Mouse (Mus musculus) limb, embryonic 14.5 days (tissue): Measurements from ENCODE around the gene Nadk2. TPM values are rescaled to one million over a fixed set of nuclear protein-coding genes. Genes with fewer than 3 reads are reported as not detected.

Experiments used
- ATAC-seq: fragments of 200-750 bp; cut with Nextera tagmentation; 2 replicates; pipeline ENCODE4 v1.8.0; 2017; ENCODE audit warnings: low read depth, moderate number of reproducible peaks, moderate TSS enrichment; ENCODE audit not compliant: low FRiP score
- DNase-seq: peaks from one replicate; pipeline ENCODE4 v3.0.0-alpha.2; 2015; ENCODE audit warnings: low spot score
- H3K27ac ChIP-seq: fragments of 300-500 bp; sonication (generic); replicated peaks from 2 replicates; pipeline ENCODE4 v1.5.1; 2014; ENCODE audit warnings: low read depth, mild to moderate bottlenecking, low read length, moderate library complexity, mixed read lengths
- H3K27me3 ChIP-seq: fragments of 300-500 bp; sonication (generic); 2 replicates; pipeline ENCODE4 v1.6.1; 2014; ENCODE audit warnings: low read length, mixed read lengths; ENCODE audit not compliant: control insufficient read depth, insufficient read depth
- H3K36me3 ChIP-seq: fragments of 300-500 bp; sonication (generic); 2 replicates; pipeline ENCODE4 v1.6.1; 2014; ENCODE audit warnings: mild to moderate bottlenecking, low read length, moderate library complexity, mixed read lengths; ENCODE audit not compliant: control insufficient read depth, insufficient read depth
- H3K4me1 ChIP-seq: fragments of 300-500 bp; sonication (generic); 2 replicates; pipeline ENCODE4 v1.6.1; 2014; ENCODE audit warnings: antibody characterized with exemption, low read length, mixed read lengths; ENCODE audit not compliant: control insufficient read depth, insufficient read depth
- H3K4me2 ChIP-seq: fragments of 300-500 bp; sonication (generic); replicated peaks from 2 replicates; pipeline ENCODE4 v1.6.1; 2014; ENCODE audit warnings: low read depth, mild to moderate bottlenecking, low read length, moderate library complexity; ENCODE audit not compliant: severe bottlenecking
- H3K4me3 ChIP-seq: fragments of 300-500 bp; sonication (generic); replicated peaks from 2 replicates; pipeline ENCODE4 v1.5.1; 2014; ENCODE audit warnings: low read length
- H3K9ac ChIP-seq: fragments of 300-500 bp; sonication (generic); 2 replicates; pipeline ENCODE4 v1.6.1; 2014; ENCODE audit warnings: mild to moderate bottlenecking, low read depth, low read length, moderate library complexity; ENCODE audit not compliant: severe bottlenecking
- H3K9me3 ChIP-seq: fragments of 300-500 bp; sonication (generic); 2 replicates; pipeline ENCODE4 v1.6.1; 2016; ENCODE audit warnings: low read length; ENCODE audit not compliant: control insufficient read depth
- POLR2A ChIP-seq: fragments of 200-500 bp; IDR thresholded peaks from 2 replicates; pipeline ENCODE4 v1.8.0; 2012; ENCODE audit warnings: inconsistent platforms, mild to moderate bottlenecking, moderate library complexity, borderline replicate concordance; ENCODE audit not compliant: insufficient read depth, insufficient read length; ENCODE audit errors: extremely low read depth
- WGBS: fragments of 180-500 bp; shearing (Covaris S2); extraction: QIAGEN DNeasy Blood & Tissue Kit; methylation state at CpG from one replicate; pipeline ENCODE4 v1.1.7; 2014; 5-methylcytosine and 5-hydroxymethylcytosine counted together
- polyA plus RNA-seq, 2 experiments: library from polyadenylated mRNA; depleted of rRNA in 1 of 2; stranded (reverse) in 1 of 2; unstranded in 1 of 2; fragments of >200 nt; fragmentation: Nextera tagmentation in 1 of 2; extraction: Ambion mirVana in 1 of 2; gene quantifications; 2 replicates each; pipeline versions ENCODE4 v1.2.1 to v1.2.3; 2012 to 2014

The Nadk2 gene
- polyA plus RNA-seq (2012; rRNA removed) (29.2 and 31.6 TPM in 2 replicates), polyA plus RNA-seq (2014; fragmentation: Nextera tagmentation; extraction: Ambion mirVana) (26.7 and 28.2 TPM in 2 replicates)

DNA sequence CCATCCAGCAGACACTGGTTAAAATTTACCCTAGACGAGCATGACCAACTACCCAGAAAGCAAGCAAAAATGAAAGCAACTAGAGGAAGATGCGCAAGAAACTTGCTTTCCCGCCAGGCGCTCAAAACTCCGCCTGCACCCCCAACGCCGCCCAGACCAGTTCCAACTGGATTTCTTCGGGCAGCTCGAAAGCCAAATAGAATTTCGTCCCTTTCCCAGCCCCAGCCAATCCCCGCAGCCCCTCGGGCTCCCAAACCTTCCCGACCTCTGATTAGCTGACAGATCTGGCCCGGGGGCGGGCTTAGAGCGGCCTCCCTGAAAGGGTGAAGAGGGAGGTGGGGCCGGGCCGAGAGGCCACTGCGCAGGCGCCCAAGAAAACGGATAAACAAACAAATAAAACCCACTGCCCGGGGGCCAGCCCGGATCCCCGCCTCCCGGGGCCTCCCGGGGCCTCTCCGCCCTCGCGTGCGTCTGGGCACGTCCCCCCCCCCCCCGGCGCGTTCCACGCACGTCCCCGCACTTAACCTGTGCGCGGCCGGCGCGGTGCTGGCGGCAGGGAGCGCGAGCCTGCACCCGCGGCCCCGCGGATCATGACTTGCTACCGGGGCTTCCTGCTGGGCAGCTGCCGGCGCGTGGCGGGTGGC lies at the start of gene Nadk2:
TSS of gene Nadk2 (plus strand) at position 349 of the 644 bp plus-strand sequence.
- WGBS, result under 1% methylated on average over 24 of the region's 54 CpGs
- ATAC-seq (peak; percentile 99), DNase-seq (peak; percentile 99)
- H3K27me3 ChIP-seq, result no peaks in the 10 kb centered on the region
- H3K4me3 ChIP-seq, result peak within 1 kb of the TSS; percentile 92
- no peak for TF ChIP-seq POLR2A
- no peaks in the 10 kb centered on the region for H3K9me3 ChIP-seq
- peak within 1 kb of the TSS; percentile 93 for H3K9ac ChIP-seq
- H3K36me3 ChIP-seq, result no peaks in the 10 kb centered on the region
- peak within 1 kb of the TSS; percentile 79 for H3K4me2 ChIP-seq
- H3K27ac ChIP-seq, result peak within 1 kb of the TSS; percentile 92
- peaks cover 23% of the 10 kb centered on the region for H3K4me1 ChIP-seq

DNA sequence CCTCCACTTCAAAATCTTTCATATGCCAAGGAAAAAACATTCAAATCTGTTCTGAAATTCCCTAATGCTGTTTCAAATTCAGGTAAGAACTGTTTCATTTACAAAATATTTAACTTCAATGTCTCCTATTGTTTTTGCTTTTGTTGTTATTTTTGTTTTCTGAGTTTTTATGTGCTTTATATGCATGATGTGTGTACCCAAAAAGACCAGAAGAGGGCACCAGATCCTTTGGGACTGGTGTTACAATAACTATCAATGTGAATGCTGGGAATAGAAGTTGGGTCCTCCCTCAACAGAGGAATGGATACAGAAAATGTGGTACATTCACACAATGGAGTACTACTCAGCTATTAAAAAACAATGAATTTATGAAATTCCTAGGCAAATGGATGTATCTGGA lies 15.4 kb upstream of the Nadk2 start:
- no peak for TF ChIP-seq POLR2A
- ATAC-seq (no peak), DNase-seq (no peak)
- no peak overlapping the region for H3K4me2 ChIP-seq
- no peak overlapping the region for H3K27ac ChIP-seq
- H3K36me3 ChIP-seq, result no peaks in the 10 kb centered on the region
- no peak overlapping the region for H3K9ac ChIP-seq
- no peaks in the 10 kb centered on the region for H3K4me1 ChIP-seq
- H3K9me3 ChIP-seq, result no peaks in the 10 kb centered on the region
- H3K4me3 ChIP-seq, result no peak overlapping the region
- no peaks in the 10 kb centered on the region for H3K27me3 ChIP-seq

DNA sequence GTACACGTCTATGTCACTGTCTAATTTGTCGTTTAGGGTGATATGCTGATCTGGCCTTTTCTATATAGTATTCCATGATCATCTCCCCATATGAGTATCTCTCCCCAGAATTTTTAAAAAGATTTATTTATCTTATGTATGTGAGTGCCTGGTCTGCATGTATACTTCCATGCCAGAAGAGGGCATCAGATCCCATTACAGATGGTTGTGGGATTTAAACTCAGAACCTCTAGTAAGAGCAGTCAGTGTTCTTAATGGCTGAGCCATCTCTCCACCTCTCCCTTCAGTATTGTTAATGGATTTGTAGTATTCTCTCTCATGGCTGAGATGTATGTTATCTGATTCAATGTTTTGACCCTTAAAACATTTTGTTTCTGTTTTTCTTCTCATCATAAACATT lies 11.2 kb upstream of the Nadk2 start:
- Histone ChIP-seq H3K9me3 (no peaks in the 10 kb centered on the region), H3K27me3 (no peaks in the 10 kb centered on the region), H3K4me3 (no peak overlapping the region), H3K4me2 (no peak overlapping the region), H3K9ac (no peak overlapping the region), H3K4me1 (no peaks in the 10 kb centered on the region), H3K36me3 (no peaks in the 10 kb centered on the region), H3K27ac (no peak overlapping the region)
- no peak for TF ChIP-seq POLR2A
- ATAC-seq (no peak), DNase-seq (no peak)
- 90% methylated on average over 2 of the region's 2 CpGs for WGBS

DNA sequence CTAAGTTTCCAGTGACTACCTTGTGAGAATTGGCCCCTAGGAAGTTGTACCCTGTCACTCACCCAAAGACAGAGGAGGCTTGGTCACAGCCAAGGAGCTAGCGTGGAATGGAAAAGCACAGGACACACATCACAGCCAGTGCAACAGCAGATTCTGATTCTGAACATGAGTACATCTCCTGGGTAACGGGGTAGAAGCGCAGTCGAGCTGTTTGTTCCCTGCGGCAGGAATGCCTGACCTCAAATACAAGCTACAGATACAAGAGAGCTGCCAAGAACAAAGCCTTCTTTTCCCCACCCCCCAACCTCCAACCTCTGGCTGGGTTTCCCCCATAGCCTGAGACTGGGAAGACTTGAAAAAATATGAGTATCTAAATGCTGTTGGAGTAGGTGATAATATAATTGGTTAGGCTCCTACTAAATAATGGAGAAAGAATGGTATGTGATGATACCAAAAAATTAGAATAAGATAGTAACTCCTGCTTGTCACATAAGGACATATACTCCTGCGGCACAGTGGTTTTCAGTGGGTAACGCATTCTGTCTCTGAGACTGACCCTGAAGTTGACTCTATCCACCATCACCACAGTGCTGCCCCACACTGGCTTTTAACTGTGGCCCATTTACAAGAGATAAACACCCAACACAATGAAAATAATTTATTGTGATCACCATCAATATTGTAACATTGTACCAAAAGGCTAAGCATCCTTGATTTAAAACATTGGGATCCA lies 9.7 kb upstream of the Nadk2 start:
- DNase-seq (no peak), ATAC-seq (no peak)
- TF ChIP-seq POLR2A, result no peak
- Histone ChIP-seq H3K27ac (no peak overlapping the region), H3K27me3 (no peaks in the 10 kb centered on the region), H3K4me2 (no peak overlapping the region), H3K4me1 (no peaks in the 10 kb centered on the region), H3K4me3 (no peak overlapping the region), H3K9me3 (no peaks in the 10 kb centered on the region), H3K36me3 (no peaks in the 10 kb centered on the region), H3K9ac (no peak overlapping the region)
- WGBS, result 69% methylated on average over 7 of the region's 7 CpGs

DNA sequence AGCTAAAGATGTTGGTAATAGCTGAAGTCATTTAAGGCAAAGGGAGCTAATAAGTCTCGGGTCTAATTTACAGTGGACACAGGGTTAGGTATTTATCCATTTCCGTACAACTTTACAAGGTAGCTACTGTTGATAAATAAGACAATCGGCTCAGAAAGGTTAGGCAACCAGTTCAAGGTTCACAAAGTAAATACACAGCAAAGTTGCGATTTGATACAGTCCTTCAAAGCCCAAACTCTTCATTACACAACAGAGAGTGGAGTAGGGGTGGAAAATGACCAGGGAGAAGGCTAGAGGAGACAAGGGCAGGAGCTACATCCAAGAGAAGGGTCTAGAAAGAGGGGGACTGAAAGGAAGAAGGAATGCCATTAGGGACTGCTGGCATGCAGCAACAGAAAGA lies 2.2 kb upstream of the Nadk2 start:
- no peak overlapping the region for H3K4me2 ChIP-seq
- whole genome bisulfite sequencing, result 86% methylated on average over 4 of the region's 4 CpGs
- H3K4me3 ChIP-seq, result no peak overlapping the region
- H3K36me3 ChIP-seq, result no peaks in the 10 kb centered on the region
- peaks cover 15% of the 10 kb centered on the region for H3K4me1 ChIP-seq
- no peak overlapping the region for H3K9ac ChIP-seq
- H3K27ac ChIP-seq, result no peak overlapping the region
- H3K9me3 ChIP-seq, result no peaks in the 10 kb centered on the region
- ATAC-seq (no peak), DNase-seq (no peak)
- no peak for TF ChIP-seq POLR2A
- no peaks in the 10 kb centered on the region for H3K27me3 ChIP-seq
